Mouse (Mus musculus): ENCODE measurements around the gene Rab2b.
"Not testable (repeated sequence)": the region's sequence is repeated elsewhere in the genome, so short reads cannot be mapped to it uniquely, and the experiment has no call there.

- TF ChIP-seq POLR2A (IDR thresholded peaks at IDR 0.05; ENCODE audit: borderline replicate concordance, insufficient read depth, low read length); CTCF (IDR thresholded peaks at IDR 0.05; ENCODE audit: borderline replicate concordance, insufficient read depth, low read depth, low read length): not testable (repeated sequence)
These were observed 31.0 kb upstream of the Rab2b start for GRCm38 (mm10) chr14:52310343-52310742.

Measured in cerebellum, adult 2 months (tissue).